In genomic region chr1:39901851-39902703, GRCm38 (mm10) we compare ENCODE assay signal across 7 mouse cellular contexts. TPM values are rescaled to one million over a fixed set of nuclear protein-coding genes. Genes with fewer than 3 reads are reported as not detected.
A peak's percentile ranks its signal among the peaks of the same experiment; 100 is the strongest.
DNase-seq lines count a peak whose midpoint lies in the region; ATAC-seq lines count a peak whose summit lies in the region.

No protein-coding gene starts in this region.

- 2% methylated on average over 26 of the region's 26 CpGs for WGBS in heart, embryonic 13.5 days

- peak overlapping the region; percentile 86 for H3K4me2 ChIP-seq in heart, embryonic 13.5 days

- H3K27ac ChIP-seq in heart, embryonic 13.5 days (replicated peaks), result peak overlapping the region; percentile 97

- no peak for ATAC-seq in heart, embryonic 13.5 days (ENCODE audit: extremely low read depth, insufficient number of reproducible peaks, low FRiP score, low TSS enrichment)
- ATAC-seq in megakaryocyte-erythroid progenitor cell, adult 5-6 weeks (replicated peaks; ENCODE audit: low FRiP score, low TSS enrichment, poor library complexity, severe bottlenecking), result peak; percentile 66

- H3K9ac ChIP-seq in heart, embryonic 13.5 days, result peak overlapping the region; percentile 95

- no peaks in the 10 kb centered on the region for H3K27me3 ChIP-seq in heart, embryonic 13.5 days (replicated peaks)
- no peaks in the 10 kb centered on the region for H3K27me3 ChIP-seq in splenic B cell, adult 2 months (ENCODE audit: control insufficient read depth, insufficient read depth, low read length, poor library complexity, severe bottlenecking)

- H3K4me3 ChIP-seq in heart, embryonic 13.5 days, result peak overlapping the region; percentile 86

- DNase-seq in CD4-positive, CD25-positive, alpha-beta regulatory T cell, adult 2 months (ENCODE audit: low read depth, low spot score), result peak; percentile 57
- peak; percentile 71 for DNase-seq in Muller cell, postnatal 12 days (ENCODE audit: inconsistent ontology term)
- peak; percentile 47 for DNase-seq in embryo, embryonic 11 days
- peak; percentile 17 to 46 for DNase-seq in kidney, postnatal 36 days
- peak; percentile 33 for DNase-seq in splenic B cell, adult 2 months (ENCODE audit: low read depth, low spot score)

- peaks cover 59% of the 10 kb centered on the region for H3K4me1 ChIP-seq in heart, embryonic 13.5 days

- H3K36me3 ChIP-seq in heart, embryonic 13.5 days, result peaks cover 19% of the 10 kb centered on the region
- no peaks in the 10 kb centered on the region for H3K36me3 ChIP-seq in splenic B cell, adult 2 months (ENCODE audit: control insufficient read depth, insufficient read depth, low read length, poor library complexity, severe bottlenecking)

- H3K9me3 ChIP-seq in heart, embryonic 13.5 days, result no peaks in the 10 kb centered on the region

RNA-seq across cellular contexts. Expression of gene Map4k4, which starts 1.4 kb away (rescaled TPM):
- polyA plus RNA-seq in heart, embryonic 13.5 days (2015; fragmentation: Nextera tagmentation; extraction: Ambion mirVana), result 17.5 and 21.1 TPM in 2 replicates
- total RNA-seq in megakaryocyte-erythroid progenitor cell, adult 5-6 weeks (2014; fragmentation: Nextera tagmentation), result 20.4 and 29.0 TPM in 2 replicates
- total RNA-seq in megakaryocyte-erythroid progenitor cell, adult 5-6 weeks (2017), result 29.6 and 49.0 TPM in 2 replicates
